Mouse (Mus musculus): ENCODE measurements at regions not wholly inside any gene's neighbourhood (a gene's known extent, or its start where the extent isn't known, plus 50 kb on each side); places are given as distances from the start of the nearest gene placed in this dataset.
A peak's percentile ranks its signal among the peaks of the same experiment; 100 is the strongest.

DNA sequence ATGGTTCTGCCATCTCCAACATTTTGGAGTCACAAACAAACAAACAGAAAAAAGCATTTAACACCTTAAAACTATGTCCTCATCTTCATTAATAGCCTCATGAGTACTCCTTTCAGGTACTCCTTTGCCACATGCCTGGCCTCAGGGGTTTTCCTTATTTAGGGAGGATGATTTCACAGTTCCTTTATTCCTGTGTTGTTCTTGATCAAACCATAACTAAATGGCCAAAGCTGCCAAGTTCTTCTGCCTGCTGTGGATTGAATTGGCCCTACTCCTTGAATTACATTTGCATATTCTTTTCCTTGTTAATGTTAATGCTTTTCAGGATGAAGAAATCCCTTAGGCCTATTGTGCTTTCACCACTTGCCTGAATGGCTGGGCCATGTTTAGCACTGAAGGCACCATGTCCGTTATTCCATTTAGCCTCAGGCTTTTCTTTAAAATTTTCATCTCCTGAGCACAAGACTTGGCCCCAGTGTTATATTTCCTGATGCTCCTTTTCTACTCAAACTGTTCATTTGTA, 1787.4 kb downstream of the Hace1 start:
- Histone ChIP-seq H3K9ac (ENCODE audit: low read length) (no peak overlapping the region), H3K4me2 (ENCODE audit: low read length) (no peak overlapping the region), H3K9me3 (replicated peaks; ENCODE audit: control insufficient read depth, low read length) (no peaks in the 10 kb centered on the region), H3K27ac (ENCODE audit: low read depth, low read length) (no peak overlapping the region), H3K36me3 (ENCODE audit: control insufficient read depth, insufficient read depth, low read length) (no peaks in the 10 kb centered on the region), H3K27me3 (replicated peaks; ENCODE audit: control insufficient read depth, insufficient read depth, low read length) (no peaks in the 10 kb centered on the region), H3K4me1 (ENCODE audit: control insufficient read depth, insufficient read depth, low read length) (no peaks in the 10 kb centered on the region), H3K4me3 (ENCODE audit: low read depth, low read length) (no peak overlapping the region)
- 2% methylated on average over 1 of the region's 1 CpGs for whole genome bisulfite sequencing
- DNase-seq (ENCODE audit: low spot score) (peak; percentile 75), ATAC-seq (peak; percentile 88)

DNA sequence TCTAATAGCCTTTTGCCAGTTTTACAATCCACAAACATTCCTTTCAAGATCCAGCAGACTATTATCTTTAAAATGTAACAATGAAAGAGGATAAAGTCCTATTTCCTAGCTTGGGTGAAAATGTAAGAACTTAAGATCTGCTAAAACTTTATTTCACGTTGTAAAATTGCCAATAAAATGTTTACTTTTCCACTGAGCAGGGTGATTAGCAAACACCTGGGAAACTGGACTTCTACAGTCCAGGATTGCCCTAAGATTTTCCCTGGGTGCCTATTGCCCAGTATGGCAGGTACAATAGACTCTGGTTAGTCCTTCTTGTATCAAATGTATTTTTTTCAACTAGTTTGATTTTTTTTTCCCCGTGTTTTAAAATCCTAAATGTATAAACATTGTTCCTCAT, 1789.2 kb downstream of the Hace1 start:
- Histone ChIP-seq H3K27me3 (replicated peaks; ENCODE audit: control insufficient read depth, insufficient read depth, low read length) (no peaks in the 10 kb centered on the region), H3K4me1 (ENCODE audit: control insufficient read depth, insufficient read depth, low read length) (no peaks in the 10 kb centered on the region), H3K4me3 (ENCODE audit: low read depth, low read length) (no peak overlapping the region), H3K9ac (ENCODE audit: low read length) (no peak overlapping the region), H3K9me3 (replicated peaks; ENCODE audit: control insufficient read depth, low read length) (no peaks in the 10 kb centered on the region), H3K4me2 (ENCODE audit: low read length) (no peak overlapping the region), H3K27ac (ENCODE audit: low read depth, low read length) (no peak overlapping the region), H3K36me3 (ENCODE audit: control insufficient read depth, insufficient read depth, low read length) (no peaks in the 10 kb centered on the region)
- ATAC-seq (no peak), DNase-seq (ENCODE audit: low spot score) (no peak)
- 43% methylated on average over 2 of the region's 2 CpGs for WGBS

DNA sequence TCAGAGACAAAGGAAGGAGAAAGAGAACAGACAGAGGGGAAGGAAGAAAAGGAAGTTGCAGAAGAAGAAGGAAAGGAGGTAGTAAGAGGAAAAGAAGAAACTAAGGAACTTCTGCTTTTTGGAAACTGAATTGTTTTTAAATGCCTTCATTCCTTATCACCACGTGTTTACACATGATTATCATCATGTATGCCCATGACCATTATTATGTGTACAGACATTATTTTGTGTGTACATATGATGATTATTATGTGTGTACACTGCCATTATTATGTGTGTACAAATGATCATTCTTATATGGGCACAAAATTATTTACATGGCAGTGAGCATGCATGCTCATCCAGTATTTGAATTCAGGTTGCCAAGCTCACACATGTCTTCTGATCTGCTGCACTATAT, 1825.9 kb downstream of the Hace1 start:
- H3K4me3 ChIP-seq (ENCODE audit: low read depth, low read length): no peak overlapping the region
- H3K9ac ChIP-seq (ENCODE audit: low read length): no peak overlapping the region
- no peaks in the 10 kb centered on the region for H3K36me3 ChIP-seq (ENCODE audit: control insufficient read depth, insufficient read depth, low read length)
- no peaks in the 10 kb centered on the region for H3K4me1 ChIP-seq (ENCODE audit: control insufficient read depth, insufficient read depth, low read length)
- WGBS: 70% methylated on average over 1 of the region's 1 CpGs
- H3K27ac ChIP-seq (ENCODE audit: low read depth, low read length): no peak overlapping the region
- ATAC-seq (no peak), DNase-seq (ENCODE audit: low spot score) (no peak)
- H3K9me3 ChIP-seq (replicated peaks; ENCODE audit: control insufficient read depth, low read length): no peaks in the 10 kb centered on the region
- H3K27me3 ChIP-seq (replicated peaks; ENCODE audit: control insufficient read depth, insufficient read depth, low read length): no peaks in the 10 kb centered on the region
- no peak overlapping the region for H3K4me2 ChIP-seq (ENCODE audit: low read length)

DNA sequence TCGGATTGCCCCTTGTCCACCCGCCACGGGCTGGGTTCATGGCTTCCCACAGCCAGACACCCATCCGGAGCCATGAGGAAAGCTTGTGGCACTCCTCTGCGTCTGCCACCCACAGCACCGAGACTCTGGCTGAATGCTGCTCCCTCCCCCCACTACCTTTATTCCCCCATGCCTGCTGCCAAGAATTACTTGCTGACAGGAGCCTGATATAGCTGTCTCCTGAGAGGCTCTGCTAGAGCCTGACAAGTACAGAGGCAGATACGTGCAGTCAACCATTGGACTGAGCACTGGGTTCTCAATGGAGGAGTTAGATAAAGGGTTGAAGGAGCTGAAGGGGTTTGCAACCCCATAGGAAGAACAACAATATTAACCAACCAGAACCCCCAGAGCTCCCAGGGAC, 1848.9 kb downstream of the Hace1 start:
- Histone ChIP-seq H3K9ac (ENCODE audit: low read length) (no peak overlapping the region), H3K36me3 (ENCODE audit: control insufficient read depth, insufficient read depth, low read length) (no peaks in the 10 kb centered on the region), H3K4me2 (ENCODE audit: low read length) (no peak overlapping the region), H3K27ac (ENCODE audit: low read depth, low read length) (no peak overlapping the region), H3K4me1 (ENCODE audit: control insufficient read depth, insufficient read depth, low read length) (no peaks in the 10 kb centered on the region), H3K27me3 (replicated peaks; ENCODE audit: control insufficient read depth, insufficient read depth, low read length) (no peaks in the 10 kb centered on the region), H3K4me3 (ENCODE audit: low read depth, low read length) (no peak overlapping the region), H3K9me3 (replicated peaks; ENCODE audit: control insufficient read depth, low read length) (no peaks in the 10 kb centered on the region)
- WGBS: 70% methylated on average over 7 of the region's 7 CpGs
- ATAC-seq (no peak), DNase-seq (ENCODE audit: low spot score) (no peak)

All from forebrain, embryonic 14.5 days (tissue).